Mouse (Mus musculus) CH12.LX (cell line): ENCODE measurements around the gene P2rx1. TPM values are rescaled to one million over a fixed set of nuclear protein-coding genes. Genes with fewer than 3 reads are reported as not detected.

Experiments
- DNase-seq: peaks from one replicate; pipeline ENCODE4 v3.0.0-alpha.2; 2013; ENCODE audit errors: extremely low read depth
- H3K27ac ChIP-seq: 2 replicates; pipeline ENCODE4 v1.5.1; 2012; ENCODE audit warnings: low read depth, mild to moderate bottlenecking, control low read depth, moderate library complexity; ENCODE audit not compliant: insufficient read depth
- H3K27me3 ChIP-seq: replicated peaks from 2 replicates; pipeline ENCODE3; 2012; ENCODE audit warnings: inconsistent platforms
- H3K36me3 ChIP-seq, 2 experiments: replicated peaks in 1 of 2; 2 replicates each; pipeline versions ENCODE3 to v1.6.1; 2012; ENCODE audit warnings: inconsistent platforms in 1 of 2, low read length in 1 of 2, mild to moderate bottlenecking in 1 of 2, mixed read lengths in 1 of 2, moderate library complexity in 1 of 2; ENCODE audit not compliant: control insufficient read depth in 1 of 2, insufficient read depth in 1 of 2
- H3K4me1 ChIP-seq, 2 experiments: 2 replicates each; pipeline ENCODE4 v1.6.1; 2012; ENCODE audit warnings: inconsistent platforms in 1 of 2, moderate library complexity in 1 of 2; ENCODE audit not compliant: insufficient read depth in 2 of 2, control insufficient read depth in 1 of 2
- H3K4me2 ChIP-seq: 2 replicates; pipeline ENCODE4 v1.6.1; 2012; ENCODE audit warnings: low read depth, mild to moderate bottlenecking, control low read depth; ENCODE audit not compliant: poor library complexity, insufficient read depth, severe bottlenecking
- H3K4me3 ChIP-seq, 3 experiments: fragments of 150-350 bp in 1 of 3; sonication (generic) in 1 of 3; replicated peaks in 1 of 3; 2 replicates each; pipeline versions ENCODE3 to v1.5.1; 2011 to 2012; ENCODE audit warnings: low read depth in 2 of 3, low read length in 2 of 3, mild to moderate bottlenecking in 2 of 3, moderate library complexity in 2 of 3, control low read depth in 1 of 3, improper control_type of control experiment in 1 of 3, inconsistent platforms in 1 of 3, mixed read lengths in 1 of 3; ENCODE audit not compliant: poor library complexity in 1 of 3
- H3K79me2 ChIP-seq: replicated peaks from 2 replicates; pipeline ENCODE4 v1.6.1; 2012; ENCODE audit warnings: mild to moderate bottlenecking, moderate library complexity; ENCODE audit not compliant: control insufficient read depth, poor library complexity, insufficient read depth, severe bottlenecking; ENCODE audit errors: extremely low read depth
- H3K9ac ChIP-seq: 2 replicates; pipeline ENCODE4 v1.6.1; 2012; ENCODE audit warnings: low read depth, mild to moderate bottlenecking, control low read depth, moderate library complexity; ENCODE audit not compliant: insufficient read depth
- H3K9me3 ChIP-seq: replicated peaks from 2 replicates; pipeline ENCODE3; 2012; ENCODE audit warnings: low read length, inconsistent platforms, mixed read lengths
- BHLHE40 ChIP-seq: IDR thresholded peaks from 2 replicates; pipeline ENCODE4 v1.6.1; 2011; ENCODE audit warnings: mild to moderate bottlenecking, low read depth, low read length, improper control_type of control experiment
- CHD1 ChIP-seq: IDR thresholded peaks from 2 replicates; pipeline ENCODE4 v1.6.1; 2012; ENCODE audit warnings: low read depth, low read length, improper control_type of control experiment, inconsistent platforms
- CHD2 ChIP-seq: IDR thresholded peaks from 2 replicates; pipeline ENCODE4 v1.6.1; 2011; ENCODE audit warnings: low read length, improper control_type of control experiment
- CTCF ChIP-seq, 2 experiments: IDR thresholded peaks in 1 of 2; conservative IDR thresholded peaks in 1 of 2; 2 replicates each; pipeline ENCODE4 v1.5.1; 2011 to 2012; ENCODE audit warnings: low read depth in 2 of 2, low read length in 2 of 2, improper control_type of control experiment in 1 of 2, inconsistent platforms in 1 of 2, mild to moderate bottlenecking in 1 of 2, moderate library complexity in 1 of 2
- E2F4 ChIP-seq: IDR thresholded peaks from 2 replicates; pipeline ENCODE4 v1.6.1; 2011; ENCODE audit warnings: low read depth, low read length, improper control_type of control experiment; ENCODE audit not compliant: insufficient replicate concordance
- ELF1 ChIP-seq: IDR thresholded peaks from 2 replicates; pipeline ENCODE4 v1.6.1; 2014; ENCODE audit warnings: low read depth, mild to moderate bottlenecking, inconsistent platforms, low read length, improper control_type of control experiment
- EP300 ChIP-seq: IDR thresholded peaks from 2 replicates; pipeline ENCODE4 v1.6.1; 2011; ENCODE audit warnings: low read length, improper control_type of control experiment
- ETS1 ChIP-seq: conservative IDR thresholded peaks from 2 replicates; pipeline ENCODE4 v1.6.1; 2012; ENCODE audit warnings: low read depth, mild to moderate bottlenecking, inconsistent platforms, low read length, improper control_type of control experiment, moderate library complexity
- GABPA ChIP-seq: IDR thresholded peaks from 2 replicates; pipeline ENCODE4 v1.6.1; 2012; ENCODE audit warnings: low read depth, low read length, improper control_type of control experiment, inconsistent platforms; ENCODE audit not compliant: insufficient replicate concordance
- HCFC1 ChIP-seq: IDR thresholded peaks from 2 replicates; pipeline ENCODE4 v1.6.1; 2012; ENCODE audit warnings: low read depth, mild to moderate bottlenecking, inconsistent platforms, low read length, improper control_type of control experiment
- IRF4 ChIP-seq: IDR thresholded peaks from 2 replicates; pipeline ENCODE4 v1.6.1; 2014; ENCODE audit warnings: low read depth, mild to moderate bottlenecking, inconsistent platforms, low read length, improper control_type of control experiment
- JUN ChIP-seq: IDR thresholded peaks from 2 replicates; pipeline ENCODE4 v1.6.1; 2011; ENCODE audit warnings: low read depth, mild to moderate bottlenecking, low read length, improper control_type of control experiment, moderate library complexity; ENCODE audit not compliant: insufficient read depth
- JUND ChIP-seq: conservative IDR thresholded peaks from 2 replicates; pipeline ENCODE4 v1.6.1; 2011; ENCODE audit warnings: low read depth, low read length, improper control_type of control experiment
- KAT2A ChIP-seq: IDR thresholded peaks from 2 replicates; pipeline ENCODE4 v1.6.1; 2012; ENCODE audit warnings: low read length, improper control_type of control experiment, inconsistent platforms; ENCODE audit not compliant: insufficient replicate concordance
- MAFK ChIP-seq: IDR thresholded peaks from 2 replicates; pipeline ENCODE4 v1.6.1; 2011; ENCODE audit warnings: low read length, improper control_type of control experiment; ENCODE audit not compliant: insufficient replicate concordance
- MAX ChIP-seq: IDR thresholded peaks from 2 replicates; pipeline ENCODE4 v1.6.1; 2011; ENCODE audit warnings: low read length, improper control_type of control experiment
- MAZ ChIP-seq: IDR thresholded peaks from 2 replicates; pipeline ENCODE4 v1.6.1; 2012; ENCODE audit warnings: low read depth, mild to moderate bottlenecking, inconsistent platforms, low read length, improper control_type of control experiment, moderate library complexity
- MEF2A ChIP-seq: IDR thresholded peaks from 2 replicates; pipeline ENCODE4 v1.6.1; 2014; ENCODE audit warnings: low read depth, mild to moderate bottlenecking, inconsistent platforms, low read length, improper control_type of control experiment, borderline replicate concordance
- MXI1 ChIP-seq: IDR thresholded peaks from 2 replicates; pipeline ENCODE4 v1.6.1; 2011; ENCODE audit warnings: mild to moderate bottlenecking, low read depth, low read length, improper control_type of control experiment
- MYC ChIP-seq: IDR thresholded peaks from 2 replicates; pipeline ENCODE4 v1.6.1; 2011; ENCODE audit warnings: low read depth, mild to moderate bottlenecking, improper control_type of control experiment, low read length
- NELFE ChIP-seq: IDR thresholded peaks from 2 replicates; pipeline ENCODE4 v1.6.1; 2011; ENCODE audit warnings: low read depth, low read length, improper control_type of control experiment
- NRF1 ChIP-seq: IDR thresholded peaks from 2 replicates; pipeline ENCODE4 v1.6.1; 2014; ENCODE audit warnings: low read depth, mild to moderate bottlenecking, inconsistent platforms, low read length, improper control_type of control experiment, moderate library complexity
- PAX5 ChIP-seq: IDR thresholded peaks from 2 replicates; pipeline ENCODE4 v1.6.1; 2012; ENCODE audit warnings: low read length, inconsistent platforms, mixed read lengths
- POLR2A ChIP-seq: IDR thresholded peaks from 2 replicates; pipeline ENCODE4 v1.6.1; 2011; ENCODE audit warnings: low read depth, mild to moderate bottlenecking, improper control_type of control experiment, low read length
- POLR2AphosphoS2 ChIP-seq: IDR thresholded peaks from 2 replicates; pipeline ENCODE4 v1.6.1; 2011; ENCODE audit warnings: low read depth, low read length, improper control_type of control experiment
- RAD21 ChIP-seq: IDR thresholded peaks from 2 replicates; pipeline ENCODE4 v1.6.1; 2011; ENCODE audit warnings: low read depth, mild to moderate bottlenecking, low read length, improper control_type of control experiment, moderate library complexity
- RCOR1 ChIP-seq: conservative IDR thresholded peaks from 2 replicates; pipeline ENCODE4 v1.6.1; 2012; ENCODE audit warnings: low read depth, mild to moderate bottlenecking, inconsistent platforms, low read length, improper control_type of control experiment
- SIN3A ChIP-seq: IDR thresholded peaks from 2 replicates; pipeline ENCODE4 v1.6.1; 2012; ENCODE audit warnings: low read length, improper control_type of control experiment, inconsistent platforms
- SMC3 ChIP-seq: IDR thresholded peaks from 2 replicates; pipeline ENCODE4 v1.6.1; 2011; ENCODE audit warnings: low read depth, low read length, improper control_type of control experiment
- TBP ChIP-seq: conservative IDR thresholded peaks from 2 replicates; pipeline ENCODE4 v1.6.1; 2011; ENCODE audit warnings: low read depth, low read length, improper control_type of control experiment
- TCF12 ChIP-seq: IDR thresholded peaks from 2 replicates; pipeline ENCODE4 v1.6.1; 2014; ENCODE audit warnings: low read depth, mild to moderate bottlenecking, inconsistent platforms, low read length, improper control_type of control experiment
- UBTF ChIP-seq: IDR thresholded peaks from 2 replicates; pipeline ENCODE4 v1.6.1; 2012; ENCODE audit warnings: low read depth, mild to moderate bottlenecking, inconsistent platforms, low read length, improper control_type of control experiment, moderate library complexity
- USF1 ChIP-seq: IDR thresholded peaks from 2 replicates; pipeline ENCODE4 v1.6.1; 2014; ENCODE audit warnings: low read depth, mild to moderate bottlenecking, inconsistent platforms, low read length, improper control_type of control experiment
- USF2 ChIP-seq: conservative IDR thresholded peaks from 2 replicates; pipeline ENCODE4 v1.6.1; 2011; ENCODE audit warnings: low read depth, low read length, improper control_type of control experiment
- ZC3H11A ChIP-seq: IDR thresholded peaks from 2 replicates; pipeline ENCODE4 v1.6.1; 2012; ENCODE audit warnings: low read depth, mild to moderate bottlenecking, inconsistent platforms, low read length, improper control_type of control experiment
- ZKSCAN1 ChIP-seq: IDR thresholded peaks from 2 replicates; pipeline ENCODE4 v1.6.1; 2012; ENCODE audit warnings: low read depth, inconsistent platforms, low read length, improper control_type of control experiment, borderline replicate concordance
- ZMIZ1 ChIP-seq: IDR thresholded peaks from 2 replicates; pipeline ENCODE4 v1.6.1; 2012; ENCODE audit warnings: low read depth, mild to moderate bottlenecking, inconsistent platforms, low read length, improper control_type of control experiment
- ZNF384 ChIP-seq: IDR thresholded peaks from 2 replicates; pipeline ENCODE4 v1.6.1; 2012; ENCODE audit warnings: low read depth, low read length, improper control_type of control experiment, inconsistent platforms
- dilution Hi-C: fragments of 300-500 bp; cut with MboI; formaldehyde crosslinking; loops from 2 replicates; pipeline ENCODE4 v1.14.3; 2020; ENCODE audit warnings: low sequenced_read_pairs; ENCODE audit not compliant: extremely low pct_unique_long_range_greater_than_20kb, extremely low pct_ligation_motif_present
- in situ Hi-C: fragments of 300-500 bp; cut with MboI; formaldehyde crosslinking; loops from 3 replicates; pipeline ENCODE4 v1.14.3; 2019; ENCODE audit warnings: low sequenced_read_pairs, low pct_ligation_motif_present, low pct_unique_long_range_greater_than_20kb, mixed read lengths
- polyA plus RNA-seq: library from polyadenylated mRNA; unstranded; fragments of >175 nt; gene quantifications from 2 replicates; pipeline ENCODE4 v1.2.1, GENCODE M21; 2012; ENCODE audit warnings: low read depth; ENCODE audit not compliant: insufficient read length
- total RNA-seq, 2 experiments: library from RNA; depleted of rRNA; stranded (reverse); fragments of 300-350 nt in 1 of 2; fragments of >200 nt in 1 of 2; gene quantifications; 2 replicates each; pipeline ENCODE4 v1.2.3; 2012 to 2014

P2rx1 gene
- total and polyA plus RNA-seq, 3 experiments, result 15.9 to 23.3 (median 21.5) TPM

DNA sequence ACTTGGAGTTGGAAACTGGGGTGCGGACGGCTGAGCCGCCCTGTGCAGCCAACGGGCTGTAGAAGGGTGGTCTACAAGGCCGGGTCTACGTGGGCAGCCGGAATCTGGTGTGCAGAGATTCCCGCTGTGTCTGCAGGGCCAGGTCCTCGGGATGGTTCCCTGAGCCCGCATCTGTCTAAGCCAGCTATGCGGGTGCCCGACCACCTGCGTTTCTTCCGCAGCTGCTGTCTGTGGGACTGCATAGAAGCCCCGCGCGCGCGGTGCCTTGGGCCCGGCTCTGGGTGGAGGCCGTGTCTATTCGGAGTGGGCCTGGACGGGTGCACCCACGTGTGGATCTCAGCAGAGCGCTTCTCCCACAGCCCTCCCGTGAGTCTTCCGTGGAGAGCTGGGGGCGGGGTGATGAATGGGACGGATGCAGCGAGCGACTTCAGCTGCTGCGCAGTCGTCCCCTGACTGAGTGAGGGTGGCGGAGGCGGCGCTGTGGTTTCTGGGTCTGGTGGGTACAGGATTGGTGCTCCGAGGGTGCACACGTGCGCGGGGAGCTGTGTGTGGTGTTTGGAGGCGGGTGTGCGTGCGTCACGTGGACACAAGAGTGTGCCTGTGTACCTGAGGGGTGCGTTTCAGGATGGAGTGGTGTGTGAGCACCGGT lies 20.4 kb downstream of the P2rx1 start:
- peaks cover 30 to 59% of the 10 kb centered on the region in 2 experiments for H3K4me1 ChIP-seq
- H3K9me3 ChIP-seq, result no peaks in the 10 kb centered on the region
- H3K27me3 ChIP-seq, result peaks cover 15% of the 10 kb centered on the region
- H3K36me3 ChIP-seq, result peaks cover 6 to 30% of the 10 kb centered on the region in 2 experiments
- no peak for TF ChIP-seq ZKSCAN1
- TF ChIP-seq MYC, result peak; percentile 64; the same call in 1 of the 2 replicates
- TF ChIP-seq USF2, result peak; percentile 58
- no peak for TF ChIP-seq GABPA
- TF ChIP-seq MEF2A, result no peak
- 0 out of 2 replicates have a peak, but pooled peaks have one; percentile 9 for TF ChIP-seq TCF12
- no peak for TF ChIP-seq KAT2A
- TF ChIP-seq CHD1, result no peak
- peak; percentile 96 for TF ChIP-seq BHLHE40
- no peak for TF ChIP-seq ZMIZ1
- TF ChIP-seq ELF1, result no peak
- no peak for TF ChIP-seq UBTF
- peak; percentile 80 for TF ChIP-seq SIN3A
- TF ChIP-seq RAD21, result no peak
- peak; percentile 88 for TF ChIP-seq MAX
- TF ChIP-seq CHD2, result 0 out of 2 replicates have a peak, but pooled peaks have one; percentile 25
- peak; percentile 75 for TF ChIP-seq USF1
- TF ChIP-seq RCOR1, result no peak
- no peak for TF ChIP-seq E2F4
- peak; percentile 72 for TF ChIP-seq NRF1
- no peak for TF ChIP-seq MAFK
- TF ChIP-seq SMC3, result no peak
- TF ChIP-seq ZNF384, result no peak
- no peak for TF ChIP-seq HCFC1
- no peak; the same call in 1 of the 2 replicates for TF ChIP-seq POLR2A
- TF ChIP-seq PAX5, result no peak
- peak; percentile 90 for TF ChIP-seq MXI1
- no peak; the same call in 1 of the 2 replicates for TF ChIP-seq EP300
- 0 out of 2 replicates have a peak, but pooled peaks have one; percentile 21 for TF ChIP-seq MAZ
- TF ChIP-seq JUND, result no peak
- TF ChIP-seq ETS1, result no peak
- no peak for TF ChIP-seq ZC3H11A
- TF ChIP-seq NELFE, result peak; percentile 12; the same call in 1 of the 2 replicates
- no peak for TF ChIP-seq POLR2AphosphoS2
- no peak for TF ChIP-seq IRF4
- TF ChIP-seq CTCF (conservative IDR thresholded peaks at IDR 0.05 in 1 of 2, IDR thresholded peaks at IDR 0.05 in 1 of 2; ENCODE audit: low read depth in 2 of 2, low read length in 2 of 2), result 0 out of 4 replicates have a peak, but pooled peaks of 1 of the 2 experiments have one; percentile 10
- TF ChIP-seq JUN, result no peak
- TF ChIP-seq TBP, result no peak
- dilution Hi-C loops, result no loop called here
- H3K4me2 ChIP-seq, result peak overlapping the region; percentile 77
- no peak for DNase-seq
- H3K79me2 ChIP-seq, result no peaks in the 10 kb centered on the region
- peak overlapping the region; percentile 41 to 69 (median 67) for H3K4me3 ChIP-seq
- in situ Hi-C loops, result loop anchor here (25.0 kb wide), 1 partner anchor 582 kb away; the partner anchor contains the start of genes Ggt6 and Mybbp1a
- H3K27ac ChIP-seq, result no peak overlapping the region
- H3K9ac ChIP-seq, result peak overlapping the region; percentile 18
